Mouse (Mus musculus) liver, embryonic 14.5 days (tissue): Measurements from ENCODE around the gene Ankrd63.

Experiments
- CTCF ChIP-seq: IDR thresholded peaks from 2 replicates; pipeline ENCODE4 v1.5.1; 2016; ENCODE audit warnings: antibody characterized with exemption, low read depth, control low read depth
- EP300 ChIP-seq: IDR thresholded peaks from 2 replicates; pipeline ENCODE4 v1.6.1; 2016; ENCODE audit warnings: antibody characterized with exemption, low read depth

DNA sequence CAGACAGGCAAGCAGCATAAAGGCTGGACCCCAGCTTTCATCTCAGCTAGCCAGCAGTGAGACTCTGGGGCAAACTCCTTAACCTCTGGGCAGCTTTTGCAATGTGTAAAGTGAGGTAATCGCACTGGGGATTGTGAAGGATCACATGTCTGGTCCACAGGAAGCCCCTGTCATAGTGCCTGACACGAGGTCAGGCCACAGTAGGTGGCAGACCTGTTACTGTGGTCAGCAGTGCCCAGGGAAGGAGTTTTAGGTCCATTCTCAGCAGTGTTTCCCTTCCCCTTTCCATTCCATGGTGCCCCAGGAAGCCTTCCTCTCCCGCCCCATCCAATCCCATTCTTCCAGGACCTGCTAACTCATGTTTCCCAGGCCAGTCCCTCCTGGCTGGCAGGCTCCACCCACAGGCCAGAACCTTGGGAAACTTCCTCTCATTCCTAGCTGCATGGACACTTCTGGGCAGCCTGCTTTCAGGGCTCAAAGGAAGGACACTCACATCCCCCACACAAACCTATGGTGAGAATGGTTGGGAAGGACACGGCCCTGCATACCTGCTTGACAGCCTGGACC, 6.0 kb upstream of the Ankrd63 start:
- TF ChIP-seq CTCF (no peak), EP300 (no peak)
